Mouse (Mus musculus) midbrain, embryonic 10.5 days (tissue): ENCODE data around the gene Psmd5. TPM values are rescaled to one million over a fixed set of nuclear protein-coding genes. Genes with fewer than 3 reads are reported as not detected.
A peak's percentile ranks its signal among the peaks of the same experiment; 100 is the strongest.

Experiments used
- DNase-seq: peaks from one replicate; pipeline ENCODE4 v3.0.0-alpha.2; 2017; ENCODE audit warnings: low spot score
- H3K27ac ChIP-seq: fragments of 300-500 bp; sonication (generic); replicated peaks from 2 replicates; pipeline ENCODE4 v1.5.1; 2016; ENCODE audit warnings: mild to moderate bottlenecking
- H3K27me3 ChIP-seq: fragments of 300-500 bp; sonication (generic); 2 replicates; pipeline ENCODE4 v1.6.1; 2016; ENCODE audit warnings: low read depth, mild to moderate bottlenecking; ENCODE audit not compliant: poor library complexity, severe bottlenecking
- H3K36me3 ChIP-seq: fragments of 300-500 bp; sonication (generic); 2 replicates; pipeline ENCODE4 v1.6.1; 2016; ENCODE audit warnings: mild to moderate bottlenecking, moderate library complexity
- H3K4me1 ChIP-seq: fragments of 300-500 bp; sonication (generic); 2 replicates; pipeline ENCODE4 v1.6.1; 2016
- H3K4me3 ChIP-seq: fragments of 300-500 bp; sonication (generic); 2 replicates; pipeline ENCODE4 v1.5.1; 2016; ENCODE audit warnings: mild to moderate bottlenecking, moderate library complexity
- H3K9me3 ChIP-seq: fragments of 300-500 bp; sonication (generic); replicated peaks from 2 replicates; pipeline ENCODE4 v1.6.1; 2016; ENCODE audit warnings: mild to moderate bottlenecking
- WGBS: fragments of 180-500 bp; shearing (Covaris S2); methylation state at CpG from one replicate; pipeline ENCODE4 v1.1.7; 2016; 5-methylcytosine and 5-hydroxymethylcytosine counted together
- polyA plus RNA-seq: library from polyadenylated mRNA; unstranded; fragments of >200 nt; fragmentation: Nextera tagmentation; extraction: Ambion mirVana; gene quantifications from 2 replicates; pipeline ENCODE4 v1.2.1, GENCODE M21; 2016

Psmd5 gene
- polyA plus RNA-seq, 1 experiment from 2014 or later, result 135 TPM

DNA sequence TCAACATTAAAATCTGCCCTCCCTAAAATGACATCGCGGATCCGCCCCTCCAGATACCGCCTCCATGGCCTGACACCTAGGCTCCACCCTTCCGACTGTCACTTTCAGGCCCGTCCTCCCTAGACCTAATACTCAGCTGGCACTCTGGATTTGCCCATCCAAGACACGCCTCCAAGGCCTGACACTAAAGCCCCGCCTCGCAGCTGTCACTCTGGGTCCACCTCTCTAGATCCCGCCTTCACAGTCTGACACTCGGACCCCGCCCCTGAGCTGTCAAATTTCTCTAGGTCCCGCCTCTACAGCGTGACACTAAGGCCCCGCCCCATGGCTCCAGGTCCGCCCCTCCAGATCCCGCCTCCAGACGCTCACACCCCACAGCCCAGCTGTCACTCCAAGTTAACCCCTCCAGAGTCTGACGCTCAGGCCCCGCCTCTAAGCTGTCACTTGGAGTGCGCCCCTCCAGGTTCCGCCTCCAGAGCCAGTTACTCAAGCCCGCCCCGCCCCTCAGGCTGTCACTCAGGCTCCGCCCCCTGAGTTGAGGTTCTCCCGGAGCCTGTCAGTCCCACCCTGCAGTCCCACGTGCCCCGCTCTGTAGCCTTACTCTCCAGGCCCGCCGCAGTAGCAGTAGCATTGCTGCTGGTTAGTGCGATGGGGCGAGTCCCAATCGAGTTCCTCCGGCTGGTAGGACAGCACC is 30.2 kb upstream of the Psmd5 start:
- Histone ChIP-seq H3K27me3 (peaks cover 20% of the 10 kb centered on the region; the same call in 1 of the 2 replicates), H3K36me3 (peaks cover 4% of the 10 kb centered on the region; the same call in 1 of the 2 replicates), H3K4me1 (peaks cover 28% of the 10 kb centered on the region), H3K9me3 (no peaks in the 10 kb centered on the region), H3K27ac (peak overlapping the region; percentile 61; the same call in 1 of the 2 replicates), H3K4me3 (peak overlapping the region; percentile 46)
- under 1% methylated on average over 34 of the region's 34 CpGs for WGBS
- peak; percentile 99 for DNase-seq

DNA sequence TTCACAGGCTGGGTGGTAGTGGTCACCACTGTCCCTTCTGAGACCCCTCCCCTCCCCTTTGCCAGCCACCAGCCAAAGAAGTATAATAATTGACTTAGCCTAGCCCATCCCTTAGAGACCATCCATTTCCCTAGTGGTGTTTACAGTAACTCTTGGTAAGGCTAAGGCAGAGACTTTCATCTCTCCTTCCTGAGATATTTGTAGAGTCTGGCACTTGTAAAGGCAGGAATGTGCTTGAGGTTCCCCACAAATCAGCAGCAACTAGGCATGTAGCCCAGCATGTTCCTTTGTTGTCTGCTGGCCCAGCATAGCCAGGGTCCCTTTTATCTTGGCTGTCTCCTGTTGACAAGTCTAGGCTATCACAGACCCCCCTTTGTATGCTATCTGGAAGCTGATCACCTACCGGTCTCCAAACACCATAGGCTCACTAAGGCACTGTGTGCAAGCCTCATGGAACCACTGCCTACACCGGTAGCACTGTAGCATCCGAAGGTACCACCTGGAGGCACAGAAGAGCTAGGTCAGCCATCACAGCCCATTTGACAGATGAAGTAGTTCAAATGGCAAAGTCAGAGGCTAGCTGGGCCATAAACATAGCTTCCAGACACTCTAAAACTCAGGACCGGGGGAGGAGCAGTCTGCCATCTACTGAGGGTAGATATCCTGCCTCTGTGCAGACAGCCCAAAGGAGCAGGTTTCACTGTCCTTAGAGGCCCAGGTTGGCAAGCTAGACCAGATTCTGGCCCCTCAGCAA is 29.1 kb upstream of the Psmd5 start:
- Histone ChIP-seq H3K4me1 (peaks cover 28% of the 10 kb centered on the region), H3K9me3 (no peaks in the 10 kb centered on the region), H3K4me3 (no peak overlapping the region), H3K27ac (no peak overlapping the region), H3K36me3 (peaks cover 4% of the 10 kb centered on the region; the same call in 1 of the 2 replicates), H3K27me3 (peaks cover 28% of the 10 kb centered on the region; the same call in 1 of the 2 replicates)
- 77% methylated on average over 4 of the region's 4 CpGs for WGBS
- DNase-seq, result no peak

DNA sequence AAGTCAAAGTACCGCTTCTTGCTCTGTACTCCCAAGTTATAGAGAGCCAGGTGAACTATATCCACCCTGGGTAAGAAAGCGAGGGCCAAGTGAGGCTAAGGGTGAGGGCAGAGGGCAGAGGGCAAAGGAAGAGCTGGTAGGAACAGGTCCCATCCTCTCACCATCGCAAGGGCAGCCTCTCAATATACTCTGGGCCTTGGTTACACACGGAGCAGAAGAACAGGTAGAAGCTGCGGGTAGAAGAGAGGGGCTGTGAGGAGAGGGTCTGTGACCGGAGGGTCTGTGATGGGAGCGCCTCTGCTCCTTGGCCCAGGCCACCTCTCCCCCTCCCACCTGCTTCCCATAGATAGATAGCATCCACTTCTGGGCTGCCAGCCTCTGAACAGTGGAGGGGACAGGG is 28.4 kb upstream of the Psmd5 start:
- H3K9me3 ChIP-seq, result no peaks in the 10 kb centered on the region
- peaks cover 32% of the 10 kb centered on the region; the same call in 1 of the 2 replicates for H3K27me3 ChIP-seq
- peaks cover 29% of the 10 kb centered on the region for H3K4me1 ChIP-seq
- WGBS, result 91% methylated on average over 7 of the region's 7 CpGs
- no peak for DNase-seq
- H3K36me3 ChIP-seq, result peaks cover 4% of the 10 kb centered on the region; the same call in 1 of the 2 replicates
- no peak overlapping the region for H3K4me3 ChIP-seq
- H3K27ac ChIP-seq, result no peak overlapping the region

DNA sequence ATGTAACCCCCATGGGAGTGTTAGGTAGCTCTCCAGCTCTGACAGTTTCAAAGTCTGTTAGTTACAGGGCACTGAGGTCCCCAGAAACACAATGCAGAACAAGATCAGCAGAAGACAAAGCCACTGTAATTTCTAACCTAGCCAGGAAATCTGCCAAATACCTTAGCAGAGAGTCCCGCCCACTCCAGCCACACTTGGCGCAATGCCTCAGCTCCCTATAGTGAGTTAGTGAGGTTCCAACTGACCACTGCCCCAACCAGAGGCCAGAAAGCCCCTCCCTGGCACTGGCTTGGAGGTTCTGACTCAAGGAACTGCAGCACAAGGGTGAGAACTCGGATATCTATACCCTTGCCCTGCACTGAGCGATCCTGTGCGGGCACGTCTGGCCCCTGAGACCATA is 28.0 kb upstream of the Psmd5 start:
- WGBS, result 86% methylated on average over 6 of the region's 6 CpGs
- no peak for DNase-seq

DNA sequence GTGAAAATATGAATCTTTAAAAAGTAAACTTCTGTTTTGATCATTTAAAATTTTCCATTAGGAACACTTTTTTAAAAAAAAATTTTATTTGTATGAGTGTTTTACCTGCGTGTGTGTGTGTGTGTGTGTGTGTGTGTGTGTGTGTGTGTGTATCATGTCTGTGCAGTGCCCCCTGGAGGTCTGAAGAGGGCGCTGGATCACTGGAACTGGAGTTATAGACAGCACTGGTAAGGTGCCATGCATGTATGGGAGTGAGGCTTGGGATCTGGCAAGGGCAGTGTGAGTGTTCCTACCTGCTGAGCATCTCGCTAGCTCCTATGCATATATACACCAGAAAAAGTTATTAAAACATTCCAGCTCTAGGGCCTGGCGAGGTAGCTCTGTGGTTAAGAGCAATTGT is 27.0 kb upstream of the Psmd5 start:
- peaks cover 19% of the 10 kb centered on the region; the same call in 1 of the 2 replicates for H3K27me3 ChIP-seq
- 70% methylated on average over 4 of the region's 4 CpGs for WGBS

More for the DNA sequence above, 28.0 kb upstream of the Psmd5 start:
- Histone ChIP-seq H3K27me3 (peaks cover 28% of the 10 kb centered on the region; the same call in 1 of the 2 replicates), H3K9me3 (no peaks in the 10 kb centered on the region), H3K27ac (no peak overlapping the region), H3K4me1 (peaks cover 32% of the 10 kb centered on the region), H3K4me3 (no peak overlapping the region), H3K36me3 (peaks cover 4% of the 10 kb centered on the region; the same call in 1 of the 2 replicates)

DNA sequence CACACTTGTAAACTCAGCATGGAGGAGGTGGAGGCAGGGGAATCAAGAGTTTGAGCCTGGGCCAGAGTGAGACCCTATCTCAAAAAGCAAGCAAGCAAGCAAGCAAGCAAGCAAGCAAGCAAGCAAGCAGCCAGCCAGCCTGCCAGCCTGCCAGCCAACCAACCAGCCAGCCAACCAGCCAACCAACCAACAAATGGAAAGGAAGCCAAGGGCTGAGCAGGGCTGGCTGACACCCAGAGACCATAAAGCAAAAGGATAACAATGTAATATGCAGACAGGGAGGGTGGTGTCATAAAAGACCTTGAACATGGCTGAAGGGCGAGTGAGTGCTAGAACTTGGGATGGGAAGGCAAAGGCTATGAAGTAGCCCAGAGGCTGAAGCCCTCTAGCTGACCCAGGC is 25.6 kb upstream of the Psmd5 start:
- H3K36me3 ChIP-seq, result peaks cover 4% of the 10 kb centered on the region; the same call in 1 of the 2 replicates
- no peak overlapping the region for H3K4me3 ChIP-seq
- H3K27ac ChIP-seq, result no peak overlapping the region
- H3K27me3 ChIP-seq, result peaks cover 12% of the 10 kb centered on the region; the same call in 1 of the 2 replicates
- H3K4me1 ChIP-seq, result peaks cover 20% of the 10 kb centered on the region
- DNase-seq, result no peak
- 79% methylated on average over 1 of the region's 1 CpGs for WGBS
- H3K9me3 ChIP-seq, result no peaks in the 10 kb centered on the region

More for the DNA sequence above, 27.0 kb upstream of the Psmd5 start:
- Histone ChIP-seq H3K36me3 (peaks cover 4% of the 10 kb centered on the region; the same call in 1 of the 2 replicates), H3K4me3 (no peak overlapping the region), H3K4me1 (peaks cover 25% of the 10 kb centered on the region), H3K27ac (no peak overlapping the region), H3K9me3 (no peaks in the 10 kb centered on the region)
- no peak for DNase-seq

DNA sequence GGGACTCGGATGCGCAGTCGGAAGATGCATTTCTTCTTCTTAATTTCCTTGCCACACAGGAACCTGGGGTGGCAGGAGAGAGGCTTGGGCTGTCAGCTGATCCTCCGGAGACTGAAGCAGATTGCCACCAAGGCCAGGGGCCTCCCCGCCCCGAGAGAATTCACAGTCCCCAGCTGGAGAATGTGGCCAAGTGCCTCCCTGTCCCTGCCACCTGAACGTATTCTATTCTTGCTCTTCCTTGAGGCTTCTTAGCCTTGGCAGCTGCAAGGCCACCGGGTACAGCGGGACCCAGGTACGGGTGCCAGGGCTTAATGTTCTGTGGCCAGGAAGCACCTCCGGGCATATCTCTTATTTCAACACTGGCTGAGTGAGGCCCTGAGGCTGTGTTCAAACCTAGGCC is 24.9 kb upstream of the Psmd5 start:
- peaks cover 4% of the 10 kb centered on the region; the same call in 1 of the 2 replicates for H3K36me3 ChIP-seq
- no peak for DNase-seq
- WGBS, result 82% methylated on average over 11 of the region's 11 CpGs
- H3K9me3 ChIP-seq, result no peaks in the 10 kb centered on the region
- no peak overlapping the region for H3K27ac ChIP-seq
- H3K27me3 ChIP-seq, result peaks cover 12% of the 10 kb centered on the region; the same call in 1 of the 2 replicates
- H3K4me1 ChIP-seq, result peaks cover 13% of the 10 kb centered on the region
- H3K4me3 ChIP-seq, result no peak overlapping the region

DNA sequence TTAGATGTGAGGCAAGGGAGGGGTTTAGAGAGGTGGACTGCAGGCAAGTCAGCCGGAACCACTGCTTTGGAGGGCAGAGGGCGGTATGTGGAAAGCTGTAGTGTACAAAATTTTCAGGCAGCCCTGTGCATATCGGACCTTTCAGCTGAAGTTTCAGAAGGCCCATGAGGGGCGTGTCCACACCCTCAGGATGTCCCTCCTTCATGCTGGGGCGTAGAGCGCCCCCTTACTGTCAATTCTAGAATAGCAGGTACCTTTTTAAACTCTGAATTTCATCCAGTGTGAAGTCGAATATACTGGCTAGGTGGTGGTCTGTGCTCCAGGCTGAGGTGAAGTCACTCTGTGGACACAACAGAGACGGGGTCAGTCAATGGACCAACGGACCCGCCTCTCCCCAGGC is 23.1 kb upstream of the Psmd5 start:
- DNase-seq, result peak; percentile 33
- H3K9me3 ChIP-seq, result no peaks in the 10 kb centered on the region
- 0 out of 2 replicates have a peak, but pooled peaks cover 4% of the 10 kb centered on the region for H3K4me1 ChIP-seq
- 27% methylated on average over 10 of the region's 10 CpGs for WGBS
- no peak overlapping the region for H3K27ac ChIP-seq
- no peak overlapping the region for H3K4me3 ChIP-seq
- peaks cover 12% of the 10 kb centered on the region; the same call in 1 of the 2 replicates for H3K27me3 ChIP-seq
- H3K36me3 ChIP-seq, result peaks cover 4% of the 10 kb centered on the region; the same call in 1 of the 2 replicates

DNA sequence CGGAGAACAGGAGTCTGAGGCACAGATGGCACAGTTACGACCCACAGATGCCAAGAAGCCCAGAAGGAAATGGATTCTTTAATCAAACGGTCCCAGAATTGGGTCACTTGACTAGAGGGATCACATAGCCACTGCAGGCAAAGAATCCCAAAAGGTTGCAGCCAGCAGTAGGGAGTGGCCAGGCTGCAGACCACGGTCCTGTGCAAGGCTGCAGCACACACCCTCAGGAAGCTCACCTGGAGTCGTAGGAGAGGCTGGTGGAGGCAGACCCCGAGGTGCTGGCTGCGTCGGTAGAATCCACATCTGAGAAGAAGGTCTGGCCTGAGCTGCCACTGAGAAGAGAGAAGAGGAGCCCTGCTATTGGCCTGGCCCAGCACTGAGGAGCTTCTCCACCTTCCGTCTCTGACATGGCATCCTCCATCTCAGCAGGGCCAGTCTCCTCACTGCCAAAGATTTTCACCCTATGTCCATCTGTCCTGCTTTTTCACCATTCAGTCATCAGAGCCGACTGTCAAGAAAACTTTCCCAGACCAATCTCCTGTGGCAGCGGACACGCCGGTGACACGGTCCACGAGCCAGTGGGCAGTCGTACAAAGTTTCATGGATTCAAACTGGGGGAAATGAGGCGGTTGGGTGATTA is 22.2 kb upstream of the Psmd5 start:
- Histone ChIP-seq H3K4me3 (no peak overlapping the region), H3K36me3 (peaks cover 3% of the 10 kb centered on the region; the same call in 1 of the 2 replicates), H3K27ac (no peak overlapping the region), H3K27me3 (peaks cover 12% of the 10 kb centered on the region; the same call in 1 of the 2 replicates), H3K4me1 (0 out of 2 replicates have a peak, but pooled peaks cover 4% of the 10 kb centered on the region), H3K9me3 (no peaks in the 10 kb centered on the region)
- 89% methylated on average over 17 of the region's 17 CpGs for WGBS
- no peak for DNase-seq

DNA sequence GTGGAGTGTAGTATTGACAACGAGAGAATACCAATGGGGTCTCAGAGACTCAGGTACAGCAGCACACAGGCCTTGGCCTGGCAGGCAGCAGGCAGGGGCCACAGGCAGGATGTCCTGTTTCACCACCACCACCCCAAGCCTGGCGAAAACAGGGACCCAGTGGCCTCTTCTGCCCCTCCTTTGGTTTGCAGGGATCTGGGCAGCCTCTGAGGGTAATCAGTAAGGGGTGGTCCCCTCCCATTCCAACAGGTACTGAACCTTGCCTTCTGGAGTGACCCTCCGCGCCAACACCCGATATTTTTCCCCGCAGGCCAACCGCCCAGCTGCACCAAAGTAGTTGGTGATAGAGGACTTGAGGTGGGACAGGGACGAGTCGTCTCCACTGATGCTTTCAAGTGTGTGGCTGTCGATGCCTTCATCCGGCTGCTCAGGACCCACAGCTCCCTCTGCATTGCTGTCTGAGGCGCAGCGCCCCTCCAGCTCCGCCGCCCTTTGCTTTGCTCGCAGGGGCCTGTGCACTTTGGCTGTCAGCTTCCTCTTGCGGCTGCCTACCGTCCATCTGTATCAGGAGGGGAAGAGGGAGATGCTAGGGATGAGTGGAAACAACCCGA is 20.8 kb upstream of the Psmd5 start:
- Histone ChIP-seq H3K4me3 (no peak overlapping the region), H3K27me3 (peaks cover 12% of the 10 kb centered on the region; the same call in 1 of the 2 replicates), H3K9me3 (no peaks in the 10 kb centered on the region), H3K36me3 (no peaks in the 10 kb centered on the region), H3K27ac (no peak overlapping the region), H3K4me1 (0 out of 2 replicates have a peak, but pooled peaks cover 4% of the 10 kb centered on the region)
- 81% methylated on average over 19 of the region's 19 CpGs for WGBS
- no peak for DNase-seq

DNA sequence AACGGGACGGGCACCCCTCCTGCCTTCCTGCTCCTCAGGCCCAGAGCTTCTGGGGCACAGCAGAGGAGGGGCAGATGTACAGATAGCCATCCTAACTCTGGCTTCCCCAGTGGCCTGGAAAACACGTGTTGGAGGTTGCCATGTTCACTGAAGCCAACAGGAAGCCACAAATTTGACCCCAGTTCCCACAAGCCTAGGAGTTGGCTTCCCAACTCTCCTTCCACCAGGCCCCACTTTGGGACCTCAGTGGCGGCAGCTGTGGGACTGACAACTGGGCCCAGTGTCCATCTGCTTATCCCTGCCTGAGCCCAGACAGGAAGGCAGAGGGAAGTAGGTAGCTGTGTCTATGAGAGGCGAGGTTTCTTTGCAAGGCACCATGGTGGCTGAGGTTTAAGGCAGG is 19.2 kb upstream of the Psmd5 start:
- H3K4me1 ChIP-seq, result 0 out of 2 replicates have a peak, but pooled peaks cover 4% of the 10 kb centered on the region
- no peaks in the 10 kb centered on the region for H3K9me3 ChIP-seq
- no peak overlapping the region for H3K4me3 ChIP-seq
- H3K36me3 ChIP-seq, result no peaks in the 10 kb centered on the region
- H3K27ac ChIP-seq, result no peak overlapping the region
- peaks cover 5% of the 10 kb centered on the region; the same call in 1 of the 2 replicates for H3K27me3 ChIP-seq
- 78% methylated on average over 5 of the region's 5 CpGs for WGBS
- no peak for DNase-seq

DNA sequence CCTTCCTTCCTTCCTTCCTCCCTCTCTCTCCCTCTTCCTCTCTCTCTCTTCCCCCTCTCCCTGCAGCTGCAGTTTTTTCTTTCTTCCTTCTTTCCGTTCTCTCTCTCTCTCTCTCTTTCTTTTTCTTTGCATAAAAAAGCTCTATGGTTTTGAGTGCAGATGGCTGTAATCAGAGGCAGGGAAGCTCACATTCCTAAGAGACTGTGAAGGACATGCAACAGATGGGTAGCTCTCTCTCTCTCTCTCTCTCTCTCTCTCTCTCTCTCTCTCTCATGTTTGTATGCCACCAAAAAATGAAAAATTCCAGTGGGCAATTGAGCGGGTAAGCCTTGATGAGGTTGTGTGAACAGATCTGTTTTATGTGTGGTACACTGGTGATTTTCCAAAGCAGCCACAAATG is 9.4 kb upstream of the Psmd5 start:
- Histone ChIP-seq H3K4me3 (no peak overlapping the region), H3K27me3 (peaks cover 19% of the 10 kb centered on the region), H3K36me3 (no peaks in the 10 kb centered on the region), H3K4me1 (no peaks in the 10 kb centered on the region), H3K27ac (no peak overlapping the region), H3K9me3 (no peaks in the 10 kb centered on the region)
- 85% methylated on average over 2 of the region's 2 CpGs for WGBS
- DNase-seq, result no peak
